Mouse (Mus musculus) spleen, embryonic (tissue): ENCODE measurements around the gene Avpr1a.

ENCODE experiments used
- CTCF ChIA-PET: fragments of 350-600 bp; sonication (Branson Sonifier 250); formaldehyde crosslinking; loops from one replicate; lab custom pipeline; 2022; lab: Charles Lee

Avpr1a gene

DNA sequence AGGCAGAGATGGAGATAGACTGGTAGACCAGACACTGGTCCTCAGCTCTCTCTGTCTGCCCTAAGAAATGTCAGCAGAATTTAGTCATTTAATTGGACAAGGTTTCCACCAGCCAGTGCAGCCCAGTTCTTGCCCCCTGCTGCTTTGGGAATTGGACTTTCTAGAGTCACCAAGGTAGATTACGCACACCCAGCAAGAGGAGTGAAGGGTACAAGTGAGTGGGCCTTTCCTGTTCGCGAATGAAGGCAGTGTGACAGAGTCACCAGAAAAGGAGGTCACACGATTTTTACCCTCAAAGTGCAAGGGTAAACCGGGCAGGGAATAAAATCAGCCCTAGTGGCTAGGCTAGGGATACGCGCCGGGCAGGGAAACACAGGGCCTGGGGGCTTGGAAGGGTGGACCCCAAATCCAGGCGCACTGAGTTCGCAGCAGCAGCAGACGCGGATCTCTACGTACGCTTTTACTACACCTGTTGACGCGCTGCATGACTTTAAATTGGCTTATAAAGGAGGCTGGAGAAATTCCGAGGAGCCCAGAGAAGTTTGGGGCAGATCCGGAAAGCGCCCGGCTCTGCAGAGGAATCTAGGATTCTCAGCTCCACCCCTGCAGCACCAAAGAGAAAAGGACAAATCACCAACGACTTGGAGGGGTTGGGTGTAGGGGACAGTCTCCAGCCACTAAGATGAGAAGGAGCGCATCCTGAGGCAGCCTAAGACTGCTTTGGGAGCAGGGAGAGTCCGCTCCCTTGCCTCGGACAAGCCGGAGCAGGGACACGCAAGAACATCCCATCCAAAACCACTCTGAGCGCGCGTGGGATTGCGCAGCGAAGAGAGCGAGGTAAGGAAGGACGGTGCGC lies at the start of gene Avpr1a:
Avpr1a (plus strand) TSS at position 639 of the 856 bp plus-strand sequence.
- CTCF ChIA-PET: no interaction called here

DNA sequence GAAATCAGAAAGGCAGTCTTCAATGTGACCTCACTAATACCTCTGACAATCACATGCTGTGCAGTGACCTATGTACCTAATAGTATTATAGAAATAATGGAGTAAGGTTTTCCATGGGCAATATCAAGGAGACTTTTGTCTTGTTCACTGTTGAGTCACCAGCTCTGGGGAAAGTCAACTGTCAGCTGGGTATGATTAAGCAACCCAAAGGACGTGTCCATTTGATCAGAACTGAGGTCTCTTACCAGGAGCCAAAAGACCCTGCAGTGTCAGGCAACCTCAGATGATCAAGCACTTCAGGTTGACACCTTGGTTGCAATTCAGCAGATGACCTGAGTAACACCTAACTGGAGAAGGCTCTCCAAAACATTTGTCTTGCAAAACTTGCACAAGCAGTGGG lies 46.0 kb upstream of the Avpr1a start:
- CTCF ChIA-PET: no interaction called here

DNA sequence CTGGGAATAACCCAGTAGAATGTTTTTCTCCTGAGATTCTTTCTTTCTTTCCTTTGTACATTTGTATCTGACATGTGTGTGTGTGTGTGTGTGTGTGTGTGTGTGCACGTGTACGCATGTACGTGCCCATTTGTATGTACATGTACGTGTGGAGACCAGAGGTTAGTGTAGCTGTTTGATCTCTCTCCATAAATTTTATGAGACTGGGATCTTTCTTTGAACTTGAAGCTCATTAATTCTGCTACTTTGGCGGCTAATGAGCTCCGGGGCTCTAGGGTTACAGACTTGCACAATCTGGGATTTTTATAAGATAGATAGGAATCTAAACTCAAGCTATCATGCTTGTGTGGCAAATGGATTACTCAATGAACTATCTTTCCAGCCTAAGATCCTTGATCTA lies 42.0 kb upstream of the Avpr1a start:
- CTCF ChIA-PET: no interaction called here

DNA sequence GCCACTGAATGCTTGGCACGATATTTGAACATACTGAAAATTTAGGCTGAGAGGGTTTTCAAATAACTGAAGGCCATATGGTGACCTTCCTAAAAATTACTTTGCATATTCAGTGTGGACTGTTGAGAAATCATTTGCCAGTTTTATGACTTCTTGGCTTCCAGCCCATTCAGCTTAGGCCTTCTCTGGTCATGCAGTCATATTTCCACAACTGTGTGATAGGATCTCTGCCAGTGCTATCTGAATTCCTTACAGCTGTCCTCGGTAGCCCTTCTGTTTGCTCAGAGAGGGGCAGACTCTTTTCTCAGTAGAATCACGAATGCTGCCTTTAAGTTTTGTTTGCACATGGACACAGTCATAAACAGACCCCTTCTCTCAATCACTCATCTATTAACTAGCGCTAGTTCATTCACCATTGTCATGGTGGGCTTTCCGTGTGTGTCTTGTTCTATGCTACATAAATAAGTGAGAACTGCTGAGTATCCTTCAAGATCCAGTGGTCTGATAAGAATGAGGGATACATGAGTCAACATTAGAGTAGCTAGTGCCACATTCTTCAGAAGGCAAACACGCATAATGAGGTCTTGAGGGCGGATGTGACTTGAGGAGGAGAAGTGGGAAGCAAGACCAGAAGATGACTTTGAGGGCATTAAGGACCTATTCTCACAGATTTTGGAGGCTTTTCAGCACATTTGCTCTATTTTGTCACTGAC lies 39.4 kb upstream of the Avpr1a start:
- CTCF ChIA-PET: no interaction called here

DNA sequence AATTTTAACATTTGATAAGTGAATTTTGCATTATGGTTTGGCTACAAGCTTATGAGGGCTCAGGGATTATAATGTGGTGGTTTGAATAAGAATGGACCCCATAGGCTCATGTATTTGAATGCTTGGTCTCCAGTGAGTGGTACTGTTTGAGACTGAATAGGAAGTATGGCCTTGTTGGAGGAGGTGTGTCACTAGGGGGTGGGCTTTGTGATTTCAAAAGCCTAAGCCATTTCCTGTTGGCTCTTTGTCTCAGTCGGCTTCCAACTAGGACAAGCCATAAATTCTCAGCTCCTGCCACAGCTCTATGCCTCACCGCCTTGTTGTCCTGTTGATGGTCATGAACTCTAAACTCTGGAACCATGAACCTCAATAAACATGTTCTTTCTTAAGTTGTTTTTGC lies 37.5 kb upstream of the Avpr1a start:
- CTCF ChIA-PET: no interaction called here

DNA sequence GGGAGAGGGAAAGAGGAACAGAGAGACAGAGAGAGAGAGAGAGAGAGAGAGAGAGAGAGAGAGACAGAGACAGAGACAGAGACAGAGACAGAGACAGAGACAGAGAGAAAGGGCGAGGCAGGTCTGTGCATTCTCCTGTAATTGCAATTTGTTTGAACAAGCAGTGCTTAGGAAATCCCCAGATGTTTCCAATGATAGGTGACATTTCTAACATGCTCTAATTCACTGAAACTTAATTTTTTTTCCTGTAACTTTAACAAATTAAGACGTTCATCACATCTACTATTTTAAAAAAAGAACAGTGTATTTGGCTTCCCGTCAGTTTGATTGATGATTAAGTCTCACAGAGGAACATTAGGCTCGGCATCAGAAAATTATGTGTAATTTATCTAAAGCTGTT lies 15.6 kb upstream of the Avpr1a start:
- CTCF ChIA-PET: no interaction called here

DNA sequence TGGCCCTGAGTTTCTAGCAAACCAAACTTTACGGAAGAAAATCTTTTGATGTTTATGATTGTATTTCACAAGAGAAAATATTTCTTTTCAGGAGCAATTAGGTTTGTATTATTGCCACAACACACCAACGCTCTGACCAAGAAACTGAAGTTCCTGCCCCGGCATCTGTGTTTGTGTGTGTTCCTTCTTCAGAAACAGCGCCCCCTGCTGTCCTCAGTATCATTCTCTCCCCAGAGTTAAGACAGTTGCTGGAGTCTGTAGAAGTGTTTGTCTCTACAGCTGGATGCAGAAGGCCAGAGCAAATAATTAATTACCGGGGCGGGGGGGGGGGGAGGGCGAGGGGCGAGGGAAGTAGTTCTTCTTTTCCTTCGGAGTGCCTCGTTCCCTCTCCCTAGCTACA lies 1.0 kb upstream of the Avpr1a start:
- CTCF ChIA-PET: no interaction called here

DNA sequence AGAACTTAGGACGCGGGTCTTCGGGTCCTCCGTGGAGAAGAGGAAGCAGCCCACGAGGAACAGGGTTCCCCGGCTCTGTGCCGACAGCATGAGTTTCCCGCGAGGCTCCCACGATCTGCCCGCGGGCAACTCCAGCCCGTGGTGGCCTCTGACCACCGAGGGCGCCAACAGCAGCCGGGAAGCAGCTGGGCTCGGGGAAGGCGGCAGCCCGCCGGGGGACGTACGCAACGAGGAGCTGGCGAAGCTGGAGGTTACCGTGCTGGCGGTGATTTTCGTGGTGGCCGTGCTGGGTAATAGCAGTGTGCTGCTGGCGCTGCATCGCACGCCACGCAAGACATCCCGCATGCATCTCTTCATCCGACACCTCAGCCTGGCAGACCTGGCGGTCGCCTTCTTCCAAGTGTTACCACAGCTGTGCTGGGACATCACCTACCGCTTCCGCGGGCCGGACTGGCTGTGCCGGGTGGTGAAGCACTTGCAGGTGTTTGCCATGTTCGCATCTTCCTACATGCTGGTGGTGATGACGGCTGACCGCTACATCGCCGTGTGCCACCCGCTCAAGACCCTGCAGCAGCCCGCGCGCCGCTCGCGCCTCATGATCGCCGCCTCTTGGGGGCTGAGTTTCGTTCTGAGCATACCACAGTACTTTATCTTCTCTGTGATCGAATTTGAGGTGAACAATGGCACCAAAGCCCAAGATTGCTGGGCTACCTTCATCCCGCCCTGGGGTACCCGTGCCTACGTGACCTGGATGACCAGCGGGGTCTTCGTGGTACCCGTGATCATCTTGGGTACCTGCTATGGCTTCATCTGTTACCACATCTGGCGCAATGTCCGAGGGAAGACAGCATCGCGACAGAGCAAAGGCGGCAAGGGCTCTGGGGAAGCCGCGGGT lies 665 bp downstream of the Avpr1a start:
- CTCF ChIA-PET: no interaction called here

DNA sequence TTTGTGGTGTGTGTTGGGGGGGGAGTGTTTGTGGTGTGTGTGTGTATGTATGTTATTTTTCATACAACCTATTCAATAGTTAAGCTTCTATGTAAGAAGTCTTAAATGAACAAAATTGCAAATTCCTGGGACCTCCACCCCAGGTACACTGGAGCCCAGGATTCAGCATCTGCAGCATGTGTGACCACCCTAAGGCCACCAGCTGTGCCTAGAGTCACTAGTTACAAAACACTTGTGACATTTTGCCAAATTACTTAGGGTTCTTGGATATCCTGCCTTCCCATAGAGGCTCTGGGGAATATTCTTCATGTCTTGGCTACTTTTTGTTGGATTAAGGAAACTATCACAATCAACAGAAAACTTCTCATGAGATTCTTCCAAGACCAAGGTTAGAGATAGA lies 1.6 kb downstream of the Avpr1a start:
- CTCF ChIA-PET: no interaction called here

DNA sequence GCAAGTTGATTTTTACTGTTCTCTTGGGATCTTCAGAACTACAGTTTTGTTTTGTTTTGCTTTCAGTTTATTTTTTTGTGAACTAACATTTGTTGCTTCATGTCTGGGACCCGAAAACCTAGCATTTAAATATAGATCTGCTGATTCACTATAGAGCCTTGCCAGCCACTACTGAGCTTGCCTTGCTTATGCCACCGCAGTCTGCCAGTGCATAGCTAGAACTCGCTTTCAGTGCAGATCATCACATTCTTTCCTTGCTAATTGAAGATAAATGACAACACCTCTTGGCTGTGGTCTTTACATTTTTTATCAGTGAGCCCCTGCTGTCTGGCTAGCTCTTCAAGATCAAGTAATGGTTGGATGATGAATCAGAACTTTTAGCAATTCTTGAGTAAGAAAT lies 5.2 kb downstream of the Avpr1a start:
- CTCF ChIA-PET: no interaction called here

DNA sequence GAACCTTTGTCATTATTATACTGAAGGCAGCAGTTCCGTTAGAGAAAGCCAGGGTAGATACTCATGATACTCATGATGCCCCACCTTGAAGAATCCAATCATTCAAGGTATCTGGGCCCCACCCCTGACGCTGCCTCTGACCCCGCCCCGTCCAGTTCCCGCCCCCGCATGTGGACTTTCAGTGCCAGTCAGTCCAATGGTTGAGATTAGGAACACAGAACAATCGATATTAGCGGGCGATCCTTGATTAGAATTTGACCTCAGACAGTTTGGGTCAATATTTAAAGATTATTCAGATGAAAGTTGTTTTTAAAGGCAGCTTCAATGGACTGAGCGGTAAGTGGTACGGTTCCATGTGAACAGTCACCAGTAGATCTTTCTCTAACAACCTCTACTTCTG lies 7.5 kb downstream of the Avpr1a start:
- CTCF ChIA-PET: no interaction called here

DNA sequence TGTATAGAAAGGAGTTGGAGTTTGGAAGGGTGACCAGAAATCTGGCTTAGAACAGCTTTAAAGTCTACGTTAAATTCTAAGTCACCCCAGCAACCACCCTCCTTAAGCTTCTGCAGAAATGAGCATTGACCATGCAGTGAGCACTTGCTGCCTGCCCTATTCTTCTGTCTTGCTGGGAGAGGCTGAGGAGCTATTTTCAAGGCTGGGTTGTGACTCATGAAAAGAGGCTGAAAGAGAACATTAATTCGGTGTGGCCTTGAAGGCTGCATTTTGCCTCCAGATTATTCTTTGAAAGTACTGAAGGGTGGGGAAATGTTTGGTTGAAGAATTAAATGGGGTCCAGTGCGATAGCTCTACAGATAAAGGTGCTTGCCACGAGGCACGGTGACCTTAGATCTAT lies 28.5 kb downstream of the Avpr1a start:
- CTCF ChIA-PET: no interaction called here

DNA sequence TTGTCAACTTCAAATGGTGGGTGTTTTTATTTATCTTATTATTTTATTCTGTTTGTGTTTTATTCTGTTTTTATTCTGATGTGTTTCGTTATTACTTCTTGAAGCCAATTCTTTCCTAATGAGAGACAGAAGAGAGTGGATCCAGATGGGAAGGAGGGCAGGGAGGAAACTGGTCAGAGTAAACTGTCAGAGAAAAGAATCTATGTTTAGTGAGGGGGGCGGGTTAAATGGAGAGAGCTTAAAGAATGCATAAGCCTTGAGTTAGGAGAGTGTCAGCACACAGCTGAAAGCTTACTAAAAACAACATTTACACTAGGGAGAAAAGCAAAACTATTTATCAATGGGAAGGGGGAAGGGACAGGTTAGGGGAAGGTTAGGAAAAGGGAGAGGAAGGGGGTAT lies 50.3 kb downstream of the Avpr1a start:
- CTCF ChIA-PET: no interaction called here

DNA sequence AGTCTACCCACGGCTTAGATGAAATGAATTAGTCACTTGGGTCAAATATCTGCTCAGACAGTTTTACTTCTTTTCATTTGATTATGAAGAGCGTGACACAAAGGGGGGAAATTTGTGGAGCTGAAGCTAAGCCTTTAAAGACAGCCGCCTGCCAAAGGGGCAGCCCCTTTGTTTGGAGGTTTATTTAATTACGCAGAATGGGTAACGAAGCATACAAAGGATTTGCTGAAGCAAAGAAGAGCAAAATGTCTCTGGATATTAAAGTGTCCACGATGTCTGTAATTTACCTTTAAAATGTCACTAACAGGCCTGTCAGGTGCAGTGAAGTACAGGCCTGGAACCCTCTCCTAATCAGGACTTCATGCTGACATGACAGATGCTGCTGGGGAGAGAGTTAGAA lies 51.0 kb downstream of the Avpr1a start:
- CTCF ChIA-PET: no interaction called here
